Mouse (Mus musculus) right cerebral cortex, postnatal 25 days (tissue): ENCODE data around the gene Dlk2.

Experiments
- DNase-seq: peaks from one replicate; pipeline ENCODE4 v3.0.0; 2022

Gene Dlk2

DNA sequence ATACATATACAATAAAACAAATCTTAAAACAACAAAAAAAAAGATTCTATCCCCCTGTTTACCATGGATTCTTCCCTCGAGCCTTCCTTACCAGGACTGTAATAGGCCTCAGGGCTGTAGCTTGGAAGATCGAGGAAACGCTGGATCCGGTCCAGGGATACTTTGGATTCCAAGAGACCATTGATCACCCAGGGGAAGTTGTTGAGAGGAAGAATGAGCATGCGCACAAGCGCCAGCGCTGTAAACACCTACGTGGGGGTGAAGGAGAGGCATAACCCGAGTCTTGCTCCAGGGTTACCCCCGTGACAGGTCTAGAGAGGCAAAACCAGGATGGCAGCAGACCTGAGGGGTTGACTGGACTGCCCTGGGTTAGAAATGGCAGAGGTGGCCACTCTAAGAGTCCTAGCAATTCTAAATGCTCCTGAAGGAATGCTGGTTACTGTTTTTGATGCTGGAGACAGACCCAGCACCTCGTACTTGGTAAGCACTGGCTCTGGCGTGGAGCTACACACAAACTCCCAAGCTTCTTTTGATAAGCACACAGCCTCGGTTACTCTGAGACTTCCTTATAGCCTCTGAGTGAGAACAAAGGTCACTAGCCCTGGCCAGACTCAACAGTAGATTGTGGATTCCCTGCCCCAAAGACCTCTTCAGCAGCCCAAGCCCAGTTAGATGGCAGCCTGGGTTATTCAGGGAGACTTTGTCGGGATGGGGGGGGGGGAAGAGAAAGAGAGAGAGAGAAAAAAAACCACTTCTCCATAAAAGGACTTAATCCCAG is 25.0 kb downstream of the Dlk2 start:
- no peak for DNase-seq

DNA sequence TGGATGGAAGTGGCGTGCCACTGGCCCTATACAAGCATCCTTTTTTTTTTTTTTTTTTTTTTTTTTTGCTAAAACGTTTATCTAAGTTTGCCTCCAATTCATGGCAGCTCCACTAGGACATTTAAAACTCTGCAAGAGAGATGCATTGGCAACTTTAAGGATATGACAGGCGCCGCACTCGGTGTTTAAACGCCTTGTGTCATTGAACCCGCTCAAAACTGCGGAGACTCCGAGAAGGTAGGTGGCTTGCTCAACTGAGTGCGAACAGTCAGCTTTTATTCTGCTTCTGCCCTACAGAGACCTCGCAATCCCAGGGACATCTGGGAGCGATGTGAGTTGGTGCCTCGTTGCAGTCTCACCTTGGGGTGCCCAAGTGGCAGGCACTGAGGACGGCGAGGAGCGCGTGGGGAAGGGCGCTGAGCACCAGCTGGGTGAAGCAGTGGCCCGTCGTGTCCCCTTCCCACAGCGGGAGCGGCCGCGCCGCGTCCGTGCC is 30.2 kb downstream of the Dlk2 start:
- DNase-seq = no peak

- DNase-seq = peak; percentile 95
Observed at GRCm38 (mm10) chr17:46327906-46328534, 30.8 kb downstream of the Dlk2 start, which contains the start of gene Abcc10. Gene Abcc10 (minus strand): TSS chr17:46328352.

DNA sequence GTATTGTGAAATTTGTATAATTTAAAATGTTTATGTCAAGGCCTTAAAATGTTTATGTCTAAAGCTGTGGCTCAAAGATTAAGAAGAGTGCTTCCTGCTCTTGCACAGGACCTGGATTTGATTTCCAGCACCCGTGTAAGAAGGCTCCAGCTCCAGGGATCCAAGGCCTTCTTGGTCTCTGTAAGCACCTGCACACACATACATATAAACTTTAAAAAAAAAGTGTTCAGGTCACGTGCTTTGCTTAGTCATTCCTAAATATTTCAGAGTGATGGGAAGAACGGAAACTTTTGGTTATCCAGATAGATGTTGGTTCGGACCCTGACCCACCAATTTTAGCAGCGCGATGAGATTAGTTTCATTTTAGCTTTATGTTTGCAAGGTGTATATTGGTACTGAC is 31.5 kb downstream of the Dlk2 start:
- DNase-seq = no peak

GRCm38 (mm10) chr17:46336475-46336874 is 39.3 kb downstream of the Dlk2 start:
- DNase-seq = no peak

- DNase-seq = no peak
Observed at GRCm38 (mm10) chr17:46341208-46341607, 44.0 kb downstream of the Dlk2 start.

DNA sequence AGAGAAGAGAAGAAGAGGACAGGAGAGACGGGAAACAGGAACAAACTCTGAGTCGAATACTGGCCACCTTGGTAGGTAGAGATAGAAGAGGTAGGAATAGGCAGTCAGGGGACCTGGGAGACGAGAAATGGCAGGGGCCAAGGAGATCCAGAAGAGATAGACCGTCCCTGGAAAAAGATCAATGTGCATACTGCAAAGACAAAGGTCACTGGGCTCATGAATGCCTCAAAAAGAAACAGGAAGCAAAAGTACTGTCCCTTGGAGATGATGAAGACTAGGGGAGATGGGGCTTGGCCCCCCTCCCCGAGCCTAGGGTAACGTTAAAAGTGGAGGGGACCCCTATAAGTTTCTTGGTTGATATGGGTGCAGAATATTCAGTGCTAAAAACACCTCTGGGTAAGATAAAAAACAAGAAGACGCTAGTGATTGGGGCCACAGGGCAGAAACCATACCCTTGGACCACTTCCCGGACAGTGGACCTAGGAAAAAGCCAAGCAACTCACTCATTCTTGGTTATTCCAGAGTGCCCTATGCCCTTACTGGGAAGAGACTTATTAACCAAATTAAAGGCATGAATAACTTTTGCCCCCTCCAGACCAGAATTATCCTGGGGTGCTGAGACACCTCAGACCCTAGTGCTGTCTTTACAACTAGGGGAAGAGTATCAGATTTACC is 53.9 kb downstream of the Dlk2 start:
- DNase-seq = no peak
